Mouse (Mus musculus): ENCODE measurements around the gene Litaf.

GRCm38 (mm10) chr16:11104905-11105304 lies 38.9 kb upstream of the Litaf start:
- TF ChIP-seq TCF3 (IDR thresholded peaks at IDR 0.05; ENCODE audit: insufficient read length, low read depth) (no peak), POLR2AphosphoS2 (IDR thresholded peaks at IDR 0.05; ENCODE audit: insufficient read length, low read depth) (no peak), MYOG (IDR thresholded peaks at IDR 0.05; ENCODE audit: control insufficient read depth in 1 of 3, insufficient read depth in 1 of 3, insufficient read length in 2 of 3, low read depth in 2 of 3) (no peak), POLR2A (IDR thresholded peaks at IDR 0.05; ENCODE audit: insufficient read length, low read depth) (no peak), MAX (IDR thresholded peaks at IDR 0.05; ENCODE audit: low read depth) (no peak), USF1 (IDR thresholded peaks at IDR 0.05; ENCODE audit: low read depth) (no peak), MYOD1 (IDR thresholded peaks at IDR 0.05; ENCODE audit: control insufficient read depth in 1 of 3, insufficient read length in 2 of 3, low read depth in 2 of 3) (no peak), SRF (IDR thresholded peaks at IDR 0.05; ENCODE audit: control insufficient read depth, insufficient read length, low read depth) (no peak), E2F4 (IDR thresholded peaks at IDR 0.05; ENCODE audit: insufficient read depth) (no peak), CEBPB (IDR thresholded peaks at IDR 0.05; ENCODE audit: insufficient read depth, poor library complexity, severe bottlenecking) (no peak)
